Mouse (Mus musculus) spleen, adult 18-20 months (tissue): ENCODE measurements around the gene Efna2.
"Not testable (repeated sequence)": the region's sequence is repeated elsewhere in the genome, so short reads cannot be mapped to it uniquely, and the experiment has no call there.

Source experiments
- DNase-seq, 2 experiments: peaks; one replicate each; pipeline ENCODE4 v3.0.0; 2022; ENCODE audit warnings: mixed read lengths in 2 of 2

Efna2 gene

GRCm38 (mm10) chr10:80156752-80157053, 22.6 kb upstream of the Efna2 start:
- no peak for DNase-seq

- DNase-seq: no peak
These were observed 21.9 kb upstream of the Efna2 start for GRCm38 (mm10) chr10:80157141-80157929.

- peak; percentile 75 to 77 for DNase-seq
These were observed 20.8 kb upstream of the Efna2 start for GRCm38 (mm10) chr10:80158307-80158986.

GRCm38 (mm10) chr10:80159021-80159560, 20.2 kb upstream of the Efna2 start:
- DNase-seq: peak; percentile 70 to 75

- DNase-seq: peak; percentile 99 to 100
These were observed 19.5 kb upstream of the Efna2 start for GRCm38 (mm10) chr10:80159561-80160454.

- peak; percentile 67 to 72 for DNase-seq
These were observed 18.6 kb upstream of the Efna2 start for GRCm38 (mm10) chr10:80160455-80161371.

GRCm38 (mm10) chr10:80161522-80162242, 17.6 kb upstream of the Efna2 start:
- no peak for DNase-seq

- DNase-seq: no peak
These were observed 17.1 kb upstream of the Efna2 start for GRCm38 (mm10) chr10:80162243-80162608.

- DNase-seq: no peak
These were observed 16.5 kb upstream of the Efna2 start for GRCm38 (mm10) chr10:80162716-80163299.

GRCm38 (mm10) chr10:80163721-80164120, 15.6 kb upstream of the Efna2 start:
- DNase-seq: no peak

- DNase-seq: no peak
These were observed 14.9 kb upstream of the Efna2 start for GRCm38 (mm10) chr10:80164161-80164997.

GRCm38 (mm10) chr10:80164998-80165344, 14.3 kb upstream of the Efna2 start:
- peak; percentile 94 to 95 for DNase-seq

GRCm38 (mm10) chr10:80165392-80166128, 13.7 kb upstream of the Efna2 start, which contains the start of gene Cirbp:
Gene Cirbp, plus strand, starts transcription at chr10:80165985.
- DNase-seq: no peak

- not testable (repeated sequence) for DNase-seq
These were observed 13.1 kb upstream of the Efna2 start for GRCm38 (mm10) chr10:80166136-80166535.

GRCm38 (mm10) chr10:80167460-80168037, 11.7 kb upstream of the Efna2 start:
- peak; percentile 98 to 99 for DNase-seq

GRCm38 (mm10) chr10:80168038-80168661, 11.1 kb upstream of the Efna2 start:
- peak; percentile 83 to 87 for DNase-seq

GRCm38 (mm10) chr10:80169070-80169469, 10.2 kb upstream of the Efna2 start:
- no peak for DNase-seq

GRCm38 (mm10) chr10:80169651-80170050, 9.6 kb upstream of the Efna2 start:
- DNase-seq: no peak
